Mouse (Mus musculus) ES-E14 (cell line): ENCODE measurements at regions not wholly inside any gene's neighbourhood (a gene's known extent, or its start where the extent isn't known, plus 50 kb on each side); places are given as distances from the start of the nearest gene placed in this dataset.

ENCODE experiments used
- CHD2 ChIP-seq: IDR thresholded peaks from 2 replicates; pipeline ENCODE4 v1.6.1; 2014; ENCODE audit warnings: mild to moderate bottlenecking, low read depth, low read length, inconsistent platforms
- MAFK ChIP-seq: IDR thresholded peaks from 2 replicates; pipeline ENCODE4 v1.6.1; 2014; ENCODE audit warnings: mild to moderate bottlenecking, low read depth, low read length, inconsistent platforms; ENCODE audit not compliant: insufficient read depth

- TF ChIP-seq MAFK (no peak), CHD2 (no peak)
Observed at GRCm38 (mm10) chr10:126770446-126771020, 130.6 kb downstream of the Atp23 start.
